Mouse (Mus musculus) adrenal gland, adult 18-20 months (tissue): ENCODE measurements around the gene Llph. TPM values are rescaled to one million over a fixed set of nuclear protein-coding genes. Genes with fewer than 3 reads are reported as not detected.

Source experiments
- DNase-seq, 2 experiments: peaks; one replicate each; pipeline ENCODE4 v3.0.0; 2021 to 2022; ENCODE audit warnings: low spot score in 2 of 2
- total RNA-seq, 2 experiments: library from RNA; stranded (reverse); gene quantifications; 1 replicate in 1 of 2; 2 replicates in 1 of 2; pipeline ENCODE4 v1.2.3; 2021

The Llph gene
- total RNA-seq, 2 experiments from 2014 or later: 26.7 to 34.4 TPM

GRCm38 (mm10) chr10:120272270-120272883, 45.5 kb downstream of the Llph start:
- DNase-seq: no peak

GRCm38 (mm10) chr10:120273335-120273734, 46.5 kb downstream of the Llph start:
- DNase-seq: no peak

- peak in 1 of 2 experiments; percentile 10 for DNase-seq
Measured at GRCm38 (mm10) chr10:120279482-120280128, 52.7 kb downstream of the Llph start.

- DNase-seq: no peak
Measured at GRCm38 (mm10) chr10:120280375-120280774, 53.5 kb downstream of the Llph start.

- DNase-seq: no peak
Measured at GRCm38 (mm10) chr10:120281700-120282099, 54.8 kb downstream of the Llph start.

Other genes with a start within 250 kb of the Llph start
- 1 to 10 TPM; 5.1 to 6.0 TPM for gene Helb, start 114.1 kb upstream of the Llph start, total RNA-seq
- 100 to 1,000 TPM; 131 to 143 TPM for gene Tmbim4, start 25.5 kb upstream of the Llph start, total RNA-seq
- 1 to 10 TPM; 2.2 to 4.7 TPM for gene Irak3, start 24.9 kb upstream of the Llph start, total RNA-seq
- gene Hmga2, start 249.4 kb downstream of the Llph start, total RNA-seq: 1 to 10 TPM; 2.0 to 4.0 TPM